In the genomic region with DNA sequence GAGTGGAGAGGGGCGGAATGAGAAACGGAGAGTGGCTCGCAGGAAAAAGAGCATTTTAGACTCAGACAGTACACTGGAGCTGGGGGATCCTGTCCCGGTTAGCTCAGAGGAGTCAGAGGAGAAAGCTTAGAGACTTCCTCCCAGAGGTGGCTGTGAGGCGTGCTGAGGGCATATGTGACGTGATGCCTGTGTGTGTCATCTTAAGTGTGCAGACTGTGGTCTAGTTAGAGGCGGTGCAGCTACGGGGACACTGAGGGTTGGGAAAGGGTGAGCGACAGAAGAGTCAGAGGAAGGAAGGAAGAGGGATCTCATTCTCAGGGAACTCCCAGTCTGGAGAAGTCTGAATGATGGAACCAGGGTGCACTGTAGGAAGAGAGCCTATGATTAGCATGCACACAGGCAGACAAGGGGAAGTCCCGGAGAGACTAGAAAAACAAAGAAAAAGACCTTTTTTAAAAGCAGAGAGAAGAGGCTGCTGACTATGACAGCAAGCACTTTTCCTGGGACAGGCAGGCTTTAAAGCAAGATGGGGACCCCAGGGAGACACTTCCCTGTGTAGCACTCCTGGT, we compare ENCODE assay signal across 11 mouse cellular contexts. TPM values are rescaled to one million over a fixed set of nuclear protein-coding genes. Genes with fewer than 3 reads are reported as not detected.
A peak's percentile ranks its signal among the peaks of the same experiment; 100 is the strongest.
DNase-seq lines count a peak whose midpoint lies in the region; ATAC-seq lines count a peak whose summit lies in the region.
"Had no signal": no experiment of that assay in that cellular context is flagged by ENCODE, and none has a peak within 500 bp of the region (broad histone marks: within the 10 kb centered on the region; RNA-seq: fewer than 3 reads in every experiment).

No protein-coding gene starts in this region.

- no peaks in the 10 kb centered on the region for H3K9me3 ChIP-seq in kidney, embryonic 14.5 days (ENCODE audit: control insufficient read depth, low read length)
- H3K9me3 ChIP-seq in kidney, embryonic 15.5 days (replicated peaks), result no peaks in the 10 kb centered on the region
- H3K9me3 ChIP-seq in embryonic facial prominence, embryonic 10.5 days, result no peaks in the 10 kb centered on the region
- H3K9me3 ChIP-seq: hindbrain, embryonic 15.5 days; neural tube, embryonic 12.5 days had no signal

- WGBS in kidney, embryonic 14.5 days, result 76% methylated on average over 10 of the region's 10 CpGs
- WGBS in kidney, embryonic 15.5 days, result 71% methylated on average over 10 of the region's 10 CpGs
- WGBS in embryonic facial prominence, embryonic 10.5 days, result 75% methylated on average over 10 of the region's 10 CpGs

- H3K4me1 ChIP-seq in kidney, embryonic 14.5 days (ENCODE audit: control insufficient read depth, insufficient read depth, low read length), result peaks cover 8% of the 10 kb centered on the region
- peaks cover 21% of the 10 kb centered on the region for H3K4me1 ChIP-seq in kidney, embryonic 15.5 days
- H3K4me1 ChIP-seq in embryonic facial prominence, embryonic 10.5 days, result peaks cover 28% of the 10 kb centered on the region

- H3K27me3 ChIP-seq in kidney, embryonic 14.5 days (ENCODE audit: control insufficient read depth, insufficient read depth, low read length), result no peaks in the 10 kb centered on the region
- H3K27me3 ChIP-seq in kidney, embryonic 15.5 days, result no peaks in the 10 kb centered on the region
- H3K27me3 ChIP-seq in embryonic facial prominence, embryonic 10.5 days (replicated peaks; ENCODE audit: low read depth, poor library complexity, severe bottlenecking), result no peaks in the 10 kb centered on the region
- H3K27me3 ChIP-seq: hindbrain, embryonic 15.5 days; neural tube, embryonic 12.5 days had no signal

- 0 out of 2 replicates have a peak overlapping the region, but pooled peaks have one; percentile 2 for H3K9ac ChIP-seq in kidney, embryonic 14.5 days (ENCODE audit: low read depth, low read length)
- H3K9ac ChIP-seq in kidney, embryonic 15.5 days, result no peak overlapping the region
- H3K9ac ChIP-seq: hindbrain, embryonic 15.5 days; neural tube, embryonic 12.5 days had no signal

- H3K4me3 ChIP-seq in kidney, embryonic 14.5 days (ENCODE audit: low read length), result no peak overlapping the region
- no peak overlapping the region for H3K4me3 ChIP-seq in kidney, embryonic 15.5 days (replicated peaks)
- H3K4me3 ChIP-seq in embryonic facial prominence, embryonic 10.5 days, result no peak overlapping the region
- H3K4me3 ChIP-seq: hindbrain, embryonic 15.5 days; neural tube, embryonic 12.5 days had no signal

- no peak overlapping the region for H3K27ac ChIP-seq in kidney, embryonic 14.5 days (ENCODE audit: low read depth, low read length)
- no peak overlapping the region for H3K27ac ChIP-seq in kidney, embryonic 15.5 days
- peak overlapping the region; percentile 20 for H3K27ac ChIP-seq in embryonic facial prominence, embryonic 10.5 days (replicated peaks)
- H3K27ac ChIP-seq: hindbrain, embryonic 15.5 days; neural tube, embryonic 12.5 days had no signal

- no peak for ATAC-seq in kidney, embryonic 14.5 days (ENCODE audit: low FRiP score, low TSS enrichment)
- no peak for ATAC-seq in kidney, embryonic 15.5 days (replicated peaks; ENCODE audit: low FRiP score)
- 0 out of 2 replicates have a peak, but pooled peaks have one; percentile 37 for ATAC-seq in megakaryocyte-erythroid progenitor cell, adult 5-6 weeks (replicated peaks; ENCODE audit: low FRiP score, low TSS enrichment, poor library complexity, severe bottlenecking)

- no peaks in the 10 kb centered on the region for H3K36me3 ChIP-seq in kidney, embryonic 14.5 days (ENCODE audit: control insufficient read depth, insufficient read depth, low read length)
- H3K36me3 ChIP-seq in kidney, embryonic 15.5 days, result no peaks in the 10 kb centered on the region
- H3K36me3 ChIP-seq in embryonic facial prominence, embryonic 10.5 days (replicated peaks), result peaks cover 9% of the 10 kb centered on the region; the same call in 1 of the 2 replicates
- H3K36me3 ChIP-seq: hindbrain, embryonic 15.5 days; neural tube, embryonic 12.5 days had no signal

- H3K4me2 ChIP-seq in kidney, embryonic 14.5 days (replicated peaks; ENCODE audit: low read depth, low read length), result no peak overlapping the region
- no peak overlapping the region for H3K4me2 ChIP-seq in kidney, embryonic 15.5 days
- H3K4me2 ChIP-seq: hindbrain, embryonic 15.5 days; neural tube, embryonic 12.5 days had no signal

- peak; percentile 18 for DNase-seq in CD4-positive helper T cell, adult 2 months (ENCODE audit: low read depth, low spot score)
- no peak for DNase-seq in embryonic facial prominence, embryonic 10.5 days (ENCODE audit: low spot score)
- no peak for DNase-seq in cerebellum, postnatal 10 days
- no peak for DNase-seq in urinary bladder, postnatal 14 days (ENCODE audit: low spot score)
- DNase-seq: right cerebral cortex, postnatal 25 days; thymus, postnatal 36 days had no signal

RNA-seq across cellular contexts. Expression of gene Atp2b4, which starts 28.9 kb away (rescaled TPM):
- 5.2 and 9.6 TPM in 2 replicates for polyA plus RNA-seq in kidney, embryonic 14.5 days (2014; fragmentation: Nextera tagmentation; extraction: Ambion mirVana)
- 7.2 and 8.5 TPM in 2 replicates for polyA plus RNA-seq in kidney, embryonic 15.5 days (2015; fragmentation: Nextera tagmentation; extraction: Ambion mirVana)
- polyA plus RNA-seq in embryonic facial prominence, embryonic 10.5 days (2016; fragmentation: Nextera tagmentation; extraction: Ambion mirVana), result 4.7 and 5.2 TPM in 2 replicates
- 36.9 and 42.3 TPM in 2 replicates for total RNA-seq in megakaryocyte-erythroid progenitor cell, adult 5-6 weeks (2014; fragmentation: Nextera tagmentation)
- 23.0 and 24.9 TPM in 2 replicates for total RNA-seq in megakaryocyte-erythroid progenitor cell, adult 5-6 weeks (2017)
